Comparison of ENCODE assay signal across 12 mouse cellular contexts in the genomic region with DNA sequence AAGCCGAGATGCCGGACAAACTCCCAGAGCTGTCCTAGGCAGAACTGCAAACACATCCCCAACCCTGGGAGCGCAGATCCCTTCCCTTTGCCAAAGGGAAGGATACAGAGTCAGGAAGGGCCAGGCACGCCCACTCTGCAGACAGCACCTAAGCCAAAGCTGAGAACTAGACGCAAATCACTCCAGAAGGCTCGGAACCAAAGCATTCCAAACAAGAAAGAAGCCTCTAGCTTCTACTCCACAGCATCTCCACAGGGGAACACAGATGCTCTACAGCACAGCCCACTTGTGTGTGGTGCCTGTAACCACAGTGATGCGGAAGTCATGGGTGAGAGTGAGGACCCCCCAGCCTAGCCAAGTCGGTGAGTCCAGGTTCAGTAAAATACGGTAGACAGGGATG. TPM values are rescaled to one million over a fixed set of nuclear protein-coding genes. Genes with fewer than 3 reads are reported as not detected.
A peak's percentile ranks its signal among the peaks of the same experiment; 100 is the strongest.
DNase-seq lines count a peak whose midpoint lies in the region; ATAC-seq and TF ChIP-seq lines count a peak whose summit lies in the region.
"Had no signal": no experiment of that assay in that cellular context is flagged by ENCODE, and none has a peak within 500 bp of the region (broad histone marks: within the 10 kb centered on the region; RNA-seq: fewer than 3 reads in every experiment).

No protein-coding gene starts in this region.

- H3K27me3 ChIP-seq in kidney, embryonic 15.5 days = peaks cover 10% of the 10 kb centered on the region; the same call in 1 of the 2 replicates
- no peaks in the 10 kb centered on the region for H3K27me3 ChIP-seq in embryonic facial prominence, embryonic 14.5 days (replicated peaks; ENCODE audit: control insufficient read depth, insufficient read depth, low read length)
- H3K27me3 ChIP-seq in hindbrain, embryonic 16.5 days (replicated peaks; ENCODE audit: control insufficient read depth, insufficient read depth, low read length) = no peaks in the 10 kb centered on the region
- no peaks in the 10 kb centered on the region for H3K27me3 ChIP-seq in midbrain, postnatal 0 days (ENCODE audit: insufficient read depth, low read length)

- no peak overlapping the region for H3K9ac ChIP-seq in kidney, embryonic 15.5 days
- H3K9ac ChIP-seq in embryonic facial prominence, embryonic 14.5 days (ENCODE audit: low read depth, low read length) = 0 out of 2 replicates have a peak overlapping the region, but pooled peaks have one; percentile 27
- H3K9ac ChIP-seq in hindbrain, embryonic 16.5 days (ENCODE audit: low read depth, low read length) = 0 out of 2 replicates have a peak overlapping the region, but pooled peaks have one; percentile 86
- peak overlapping the region; percentile 81; the same call in 1 of the 2 replicates for H3K9ac ChIP-seq in midbrain, postnatal 0 days (replicated peaks; ENCODE audit: low read length, poor library complexity, severe bottlenecking)

- WGBS in kidney, embryonic 15.5 days = 34% methylated on average over 9 of the region's 9 CpGs
- WGBS in embryonic facial prominence, embryonic 14.5 days = 48% methylated on average over 9 of the region's 9 CpGs
- 56% methylated on average over 9 of the region's 9 CpGs for WGBS in hindbrain, embryonic 16.5 days
- WGBS in midbrain, postnatal 0 days = 58% methylated on average over 9 of the region's 9 CpGs

- H3K27ac ChIP-seq in kidney, embryonic 15.5 days = no peak overlapping the region
- H3K27ac ChIP-seq in embryonic facial prominence, embryonic 14.5 days (replicated peaks; ENCODE audit: low read depth, low read length) = no peak overlapping the region
- H3K27ac ChIP-seq in hindbrain, embryonic 16.5 days (ENCODE audit: low read depth, low read length) = no peak overlapping the region
- H3K27ac ChIP-seq in midbrain, postnatal 0 days (ENCODE audit: low read depth, low read length) = no peak overlapping the region

- ATAC-seq in kidney, embryonic 15.5 days (replicated peaks; ENCODE audit: low FRiP score) = no peak
- ATAC-seq in embryonic facial prominence, embryonic 14.5 days (ENCODE audit: low read depth) = no peak
- no peak for ATAC-seq in hindbrain, embryonic 16.5 days
- no peak for ATAC-seq in midbrain, postnatal 0 days (ENCODE audit: low FRiP score)
- no peak for ATAC-seq in cerebellum, adult (ENCODE audit: insufficient number of reproducible peaks, low FRiP score, low TSS enrichment)

- DNase-seq in kidney, adult 8-10 months = no peak
- no peak for DNase-seq in embryonic facial prominence, embryonic 14.5 days (ENCODE audit: low spot score)
- no peak for DNase-seq in midbrain, postnatal 0 days (ENCODE audit: low spot score)
- no peak for DNase-seq in urinary bladder, postnatal 14 days (ENCODE audit: low spot score)
- DNase-seq in liver = no peak
- DNase-seq: cerebellum, adult 18-20 months; kidney, postnatal 36 days had no signal

- no peaks in the 10 kb centered on the region for H3K36me3 ChIP-seq in kidney, embryonic 15.5 days
- no peaks in the 10 kb centered on the region for H3K36me3 ChIP-seq in embryonic facial prominence, embryonic 14.5 days (ENCODE audit: control insufficient read depth, insufficient read depth, low read length)
- no peaks in the 10 kb centered on the region for H3K36me3 ChIP-seq in hindbrain, embryonic 16.5 days (ENCODE audit: control insufficient read depth, insufficient read depth, low read length)
- no peaks in the 10 kb centered on the region for H3K36me3 ChIP-seq in midbrain, postnatal 0 days (ENCODE audit: insufficient read depth, low read length)

- H3K4me3 ChIP-seq in kidney, embryonic 15.5 days (replicated peaks) = no peak overlapping the region
- H3K4me3 ChIP-seq in embryonic facial prominence, embryonic 14.5 days (ENCODE audit: low read depth, low read length) = peak overlapping the region; percentile 59; the same call in 1 of the 2 replicates
- peak overlapping the region; percentile 77 for H3K4me3 ChIP-seq in hindbrain, embryonic 16.5 days (ENCODE audit: low read length)
- peak overlapping the region; percentile 69 for H3K4me3 ChIP-seq in midbrain, postnatal 0 days (ENCODE audit: low read depth, low read length)

- no peaks in the 10 kb centered on the region for H3K9me3 ChIP-seq in kidney, embryonic 15.5 days (replicated peaks)
- H3K9me3 ChIP-seq in embryonic facial prominence, embryonic 14.5 days (ENCODE audit: control insufficient read depth, low read length) = no peaks in the 10 kb centered on the region
- no peaks in the 10 kb centered on the region for H3K9me3 ChIP-seq in hindbrain, embryonic 16.5 days (ENCODE audit: control insufficient read depth, low read length)
- no peaks in the 10 kb centered on the region for H3K9me3 ChIP-seq in midbrain, postnatal 0 days (ENCODE audit: low read length)

- peak overlapping the region; percentile 88 for H3K4me2 ChIP-seq in kidney, embryonic 15.5 days
- peak overlapping the region; percentile 89 for H3K4me2 ChIP-seq in embryonic facial prominence, embryonic 14.5 days (ENCODE audit: low read depth, low read length)
- H3K4me2 ChIP-seq in hindbrain, embryonic 16.5 days (ENCODE audit: low read length) = peak overlapping the region; percentile 87
- peak overlapping the region; percentile 81 for H3K4me2 ChIP-seq in midbrain, postnatal 0 days (ENCODE audit: low read depth, low read length, poor library complexity, severe bottlenecking)

- H3K4me1 ChIP-seq in kidney, embryonic 15.5 days = peaks cover 13% of the 10 kb centered on the region
- H3K4me1 ChIP-seq in embryonic facial prominence, embryonic 14.5 days (ENCODE audit: control insufficient read depth, insufficient read depth, low read length) = peaks cover 9% of the 10 kb centered on the region
- peaks cover 11% of the 10 kb centered on the region for H3K4me1 ChIP-seq in hindbrain, embryonic 16.5 days (ENCODE audit: control insufficient read depth, insufficient read depth, low read depth, low read length)
- H3K4me1 ChIP-seq in midbrain, postnatal 0 days (ENCODE audit: insufficient read depth, low read length) = 0 out of 2 replicates have a peak, but pooled peaks cover 7% of the 10 kb centered on the region

- no peak for TF ChIP-seq CTCF in midbrain, postnatal 0 days (IDR thresholded peaks at IDR 0.05)

RNA-seq across cellular contexts. Expression of a gene that starts 20.8 kb away (rescaled TPM):
- polyA plus RNA-seq in kidney, embryonic 15.5 days (2015; fragmentation: Nextera tagmentation; extraction: Ambion mirVana) = 3.1 and 5.0 TPM in 2 replicates
- 6.8 and 8.4 TPM in 2 replicates for polyA plus RNA-seq in embryonic facial prominence, embryonic 14.5 days (2014; fragmentation: Nextera tagmentation; extraction: Ambion mirVana)
- polyA plus RNA-seq in hindbrain, embryonic 16.5 days (2015; fragmentation: Nextera tagmentation; extraction: Ambion mirVana) = 29.3 and 31.9 TPM in 2 replicates
- total RNA-seq in midbrain, postnatal 0 days (2014; rRNA removed) = 43.4 and 44.2 TPM in 2 replicates
- polyA plus RNA-seq in midbrain, postnatal 0 days (2015; fragmentation: Nextera tagmentation; extraction: Ambion mirVana) = 33.1 and 35.7 TPM in 2 replicates
- total RNA-seq: liver, adult 2 months had no signal

RNA-seq across cellular contexts. Expression of a gene that starts 31.8 kb away (rescaled TPM):
- 0.98 and 0.99 TPM in 2 replicates for polyA plus RNA-seq in kidney, embryonic 15.5 days (2015; fragmentation: Nextera tagmentation; extraction: Ambion mirVana)
- polyA plus RNA-seq in embryonic facial prominence, embryonic 14.5 days (2014; fragmentation: Nextera tagmentation; extraction: Ambion mirVana) = 9.2 and 16.1 TPM in 2 replicates
- 0.84 and 1.8 TPM in 2 replicates for polyA plus RNA-seq in hindbrain, embryonic 16.5 days (2015; fragmentation: Nextera tagmentation; extraction: Ambion mirVana)
- total RNA-seq in midbrain, postnatal 0 days (2014; rRNA removed) = 0.90 and 2.4 TPM in 2 replicates
- polyA plus RNA-seq in midbrain, postnatal 0 days (2015; fragmentation: Nextera tagmentation; extraction: Ambion mirVana) = 1.0 and 1.1 TPM in 2 replicates
- total RNA-seq: liver, adult 2 months had no signal
- polyA plus RNA-seq: liver, adult 2 months; thymus, postnatal 0 days had no signal
